Mouse (Mus musculus) heart, embryonic 14.5 days (tissue): Measurements from ENCODE around the gene Itpr3. TPM values are rescaled to one million over a fixed set of nuclear protein-coding genes. Genes with fewer than 3 reads are reported as not detected.

Source experiments
- ATAC-seq: fragments of 200-750 bp; cut with Nextera tagmentation; 2 replicates; pipeline ENCODE4 v1.8.0; 2017; ENCODE audit warnings: low read depth, moderate TSS enrichment; ENCODE audit not compliant: insufficient number of reproducible peaks, insufficient read depth, low FRiP score
- H3K27ac ChIP-seq, 2 experiments: fragments of 200-500 bp in 1 of 2; fragments of 300-500 bp in 1 of 2; sonication (generic) in 1 of 2; replicated peaks in 1 of 2; 2 replicates each; pipeline ENCODE4 v1.5.1; 2012 to 2014; ENCODE audit warnings: low read depth in 2 of 2, low read length in 2 of 2, control low read depth in 1 of 2, mild to moderate bottlenecking in 1 of 2, mixed read lengths in 1 of 2; ENCODE audit not compliant: control insufficient read depth in 1 of 2, insufficient read depth in 1 of 2
- H3K27me3 ChIP-seq: fragments of 300-500 bp; sonication (generic); 2 replicates; pipeline ENCODE4 v1.6.1; 2014; ENCODE audit warnings: mild to moderate bottlenecking, low read length, control low read depth; ENCODE audit not compliant: control insufficient read depth, insufficient read depth
- H3K36me3 ChIP-seq: fragments of 300-500 bp; sonication (generic); 2 replicates; pipeline ENCODE4 v1.6.1; 2014; ENCODE audit warnings: mild to moderate bottlenecking, control low read depth, low read length, mixed read lengths; ENCODE audit not compliant: control insufficient read depth, insufficient read depth
- H3K4me1 ChIP-seq, 2 experiments: fragments of 200-500 bp in 1 of 2; fragments of 300-500 bp in 1 of 2; sonication (generic) in 1 of 2; 2 replicates each; pipeline ENCODE4 v1.6.1; 2012 to 2014; ENCODE audit warnings: low read length in 2 of 2, control low read depth in 1 of 2, mixed read lengths in 1 of 2; ENCODE audit not compliant: control insufficient read depth in 2 of 2, insufficient read depth in 2 of 2
- H3K4me2 ChIP-seq: fragments of 300-500 bp; sonication (generic); 2 replicates; pipeline ENCODE4 v1.6.1; 2014; ENCODE audit warnings: mild to moderate bottlenecking, low read length
- H3K4me3 ChIP-seq, 2 experiments: fragments of 200-500 bp in 1 of 2; fragments of 300-500 bp in 1 of 2; sonication (generic) in 1 of 2; 2 replicates each; pipeline ENCODE4 v1.5.1; 2012 to 2014; ENCODE audit warnings: low read length in 2 of 2, mild to moderate bottlenecking in 2 of 2, control low read depth in 1 of 2, low read depth in 1 of 2, moderate library complexity in 1 of 2; ENCODE audit not compliant: control insufficient read depth in 1 of 2, insufficient read depth in 1 of 2
- H3K9ac ChIP-seq: fragments of 300-500 bp; sonication (generic); 2 replicates; pipeline ENCODE4 v1.6.1; 2014; ENCODE audit warnings: mild to moderate bottlenecking, low read length
- H3K9me3 ChIP-seq: fragments of 300-500 bp; sonication (generic); 2 replicates; pipeline ENCODE4 v1.6.1; 2016; ENCODE audit warnings: low read length, control low read depth; ENCODE audit not compliant: control insufficient read depth
- WGBS: fragments of 180-500 bp; shearing (Covaris S2); extraction: QIAGEN DNeasy Blood & Tissue Kit; methylation state at CpG from one replicate; pipeline ENCODE4 v1.1.7; 2014; 5-methylcytosine and 5-hydroxymethylcytosine counted together
- polyA plus RNA-seq: library from polyadenylated mRNA; unstranded; fragments of >200 nt; fragmentation: Nextera tagmentation; extraction: Ambion mirVana; gene quantifications from 2 replicates; pipeline ENCODE4 v1.2.1, GENCODE M21; 2014

The Itpr3 gene
- polyA plus RNA-seq, 1 experiment from 2014 or later: 1.7 TPM

- Histone ChIP-seq H3K4me3 (no peak overlapping the region), H3K36me3 (no peaks in the 10 kb centered on the region), H3K4me2 (no peak overlapping the region), H3K4me1 (no peaks in the 10 kb centered on the region), H3K9ac (no peak overlapping the region), H3K27me3 (no peaks in the 10 kb centered on the region), H3K27ac (no peak overlapping the region), H3K9me3 (no peaks in the 10 kb centered on the region)
- WGBS: 80% methylated on average over 5 of the region's 5 CpGs
- ATAC-seq: no peak
These were observed 44.6 kb downstream of the Itpr3 start for GRCm38 (mm10) chr17:27101675-27102074.

- Histone ChIP-seq H3K27ac (no peak overlapping the region), H3K9me3 (no peaks in the 10 kb centered on the region), H3K4me3 (no peak overlapping the region), H3K4me1 (no peaks in the 10 kb centered on the region), H3K4me2 (no peak overlapping the region), H3K9ac (no peak overlapping the region), H3K27me3 (no peaks in the 10 kb centered on the region), H3K36me3 (no peaks in the 10 kb centered on the region)
- 77% methylated on average over 18 of the region's 18 CpGs for WGBS
- ATAC-seq: no peak
These were observed 48.8 kb downstream of the Itpr3 start for GRCm38 (mm10) chr17:27105698-27106470.

GRCm38 (mm10) chr17:27106745-27107144 lies 49.6 kb downstream of the Itpr3 start:
- Histone ChIP-seq H3K9me3 (no peaks in the 10 kb centered on the region), H3K36me3 (no peaks in the 10 kb centered on the region), H3K4me3 (no peak overlapping the region), H3K4me1 (no peaks in the 10 kb centered on the region), H3K4me2 (no peak overlapping the region), H3K27me3 (no peaks in the 10 kb centered on the region), H3K27ac (no peak overlapping the region), H3K9ac (no peak overlapping the region)
- no peak for ATAC-seq
- WGBS: 82% methylated on average over 9 of the region's 9 CpGs

- WGBS: 83% methylated on average over 6 of the region's 6 CpGs
- no peak for ATAC-seq
These were observed 50.8 kb downstream of the Itpr3 start for GRCm38 (mm10) chr17:27107936-27108335.

GRCm38 (mm10) chr17:27110072-27110471 lies 53.0 kb downstream of the Itpr3 start:
- Histone ChIP-seq H3K27me3 (no peaks in the 10 kb centered on the region), H3K4me2 (no peak overlapping the region), H3K4me3 (no peak overlapping the region), H3K27ac (no peak overlapping the region), H3K36me3 (no peaks in the 10 kb centered on the region), H3K9ac (no peak overlapping the region), H3K4me1 (no peaks in the 10 kb centered on the region), H3K9me3 (no peaks in the 10 kb centered on the region)
- 81% methylated on average over 7 of the region's 7 CpGs for WGBS
- ATAC-seq: no peak

More at GRCm38 (mm10) chr17:27107936-27108335, 50.8 kb downstream of the Itpr3 start:
- no peaks in the 10 kb centered on the region for H3K9me3 ChIP-seq
- no peaks in the 10 kb centered on the region for H3K36me3 ChIP-seq
- no peaks in the 10 kb centered on the region for H3K27me3 ChIP-seq
- H3K9ac ChIP-seq: no peak overlapping the region
- H3K4me1 ChIP-seq: no peaks in the 10 kb centered on the region
- no peak overlapping the region for H3K4me2 ChIP-seq
- no peak overlapping the region for H3K4me3 ChIP-seq
- H3K27ac ChIP-seq: no peak overlapping the region

DNA sequence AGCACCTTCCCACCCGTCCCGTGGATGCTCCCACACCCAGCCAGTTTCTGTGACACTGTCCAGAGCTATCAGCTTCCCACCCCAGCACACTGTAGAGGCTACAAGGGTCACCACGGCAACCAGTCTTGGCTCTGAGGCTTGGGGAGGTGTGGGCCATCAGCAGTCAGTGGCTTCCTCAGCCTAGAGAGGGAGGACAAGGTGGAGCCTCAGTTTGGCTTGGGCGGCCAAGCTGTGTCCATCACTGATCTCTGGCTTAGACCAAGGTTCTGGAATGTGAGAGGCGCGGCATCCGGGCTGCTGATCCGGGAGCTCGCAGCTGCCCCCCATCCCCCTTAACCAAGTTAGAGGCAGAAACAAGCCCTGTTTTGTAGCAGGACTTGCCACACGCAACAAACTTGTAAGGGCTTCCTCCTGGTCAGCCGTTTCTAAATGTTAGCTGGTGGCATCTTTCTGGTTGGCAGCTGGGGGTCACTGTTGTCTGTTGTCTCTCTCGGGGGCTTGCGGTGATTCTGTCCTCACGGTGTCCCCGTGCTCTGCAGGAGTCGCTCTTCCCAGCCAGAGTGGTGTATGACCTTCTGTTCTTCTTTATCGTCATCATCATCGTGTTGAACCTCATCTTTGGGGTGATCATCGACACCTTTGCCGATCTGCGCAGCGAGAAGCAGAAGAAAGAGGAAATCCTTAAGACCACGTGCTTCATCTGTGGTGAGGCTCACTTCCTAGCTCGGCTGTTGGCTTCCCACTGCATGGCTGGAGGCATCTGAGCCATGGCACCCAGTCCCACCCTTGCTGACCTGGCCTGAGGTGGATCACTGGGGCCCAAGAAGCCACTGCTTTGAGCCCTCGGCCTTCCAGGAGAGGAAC lies 61.8 kb downstream of the Itpr3 start:
- no peaks in the 10 kb centered on the region for H3K27me3 ChIP-seq
- peaks cover 2 to 8% of the 10 kb centered on the region in 2 experiments; a peak in 2 of 4 replicates for H3K4me1 ChIP-seq
- no peak overlapping the region for H3K4me2 ChIP-seq
- no peak overlapping the region for H3K9ac ChIP-seq
- ATAC-seq: no peak
- 67% methylated on average over 25 of the region's 25 CpGs for WGBS
- H3K4me3 ChIP-seq: no peak overlapping the region
- peaks cover 30% of the 10 kb centered on the region for H3K36me3 ChIP-seq
- no peak overlapping the region for H3K27ac ChIP-seq
- no peaks in the 10 kb centered on the region for H3K9me3 ChIP-seq

GRCm38 (mm10) chr17:27119540-27119895 lies 62.4 kb downstream of the Itpr3 start:
- Histone ChIP-seq H3K9ac (no peak overlapping the region), H3K4me2 (no peak overlapping the region), H3K27me3 (no peaks in the 10 kb centered on the region), H3K27ac (no peak overlapping the region), H3K4me1 (peaks cover 2 to 8% of the 10 kb centered on the region in 2 experiments; a peak in 2 of 4 replicates), H3K4me3 (no peak overlapping the region), H3K9me3 (no peaks in the 10 kb centered on the region), H3K36me3 (peaks cover 35% of the 10 kb centered on the region)
- 72% methylated on average over 4 of the region's 4 CpGs for WGBS
- ATAC-seq: no peak
